28 mouse cellular contexts compared by ENCODE assay signal in genomic region chr10:80902273-80902940, GRCm38 (mm10). TPM values are rescaled to one million over a fixed set of nuclear protein-coding genes. Genes with fewer than 3 reads are reported as not detected.
DNase-seq lines count a peak whose midpoint lies in the region; ATAC-seq lines count a peak whose summit lies in the region.
"Had no signal": no experiment of that assay in that cellular context is flagged by ENCODE, and none has a peak within 500 bp of the region (broad histone marks: within the 10 kb centered on the region; RNA-seq: fewer than 3 reads in every experiment).

No protein-coding gene starts in this region.

- no peak overlapping the region for H3K9ac ChIP-seq in limb, embryonic 15.5 days
- H3K9ac ChIP-seq: forebrain, embryonic 12.5 days; forebrain, embryonic 15.5 days; hindbrain, embryonic 15.5 days; intestine, embryonic 15.5 days had no signal

- 89% methylated on average over 9 of the region's 9 CpGs for WGBS in limb, embryonic 15.5 days
- 92% methylated on average over 9 of the region's 9 CpGs for WGBS in limb, embryonic 10.5 days
- WGBS in embryonic facial prominence, embryonic 10.5 days = 91% methylated on average over 9 of the region's 9 CpGs

- H3K4me3 ChIP-seq in limb, embryonic 15.5 days = no peak overlapping the region
- H3K4me3 ChIP-seq in limb, embryonic 10.5 days = no peak overlapping the region
- peak overlapping the region; percentile 94; the same call in 1 of the 2 replicates for H3K4me3 ChIP-seq in embryonic facial prominence, embryonic 10.5 days
- H3K4me3 ChIP-seq: embryonic facial prominence, embryonic 12.5 days; forebrain, embryonic 15.5 days; heart, adult 2 months; heart, embryonic 13.5 days; hindbrain, embryonic 15.5 days; intestine, embryonic 15.5 days had no signal

- peak; percentile 48 for DNase-seq in cerebellum, adult 11-12 months
- DNase-seq in cerebellum, postnatal 4 days (ENCODE audit: low spot score in 2 of 2) = no peak
- DNase-seq in heart, adult 11 months = peak; percentile 91
- DNase-seq in heart, adult 18-20 months = no peak
- DNase-seq in limb, embryonic 10.5 days (ENCODE audit: low spot score) = no peak
- DNase-seq in embryonic facial prominence, embryonic 10.5 days (ENCODE audit: low spot score) = no peak
- DNase-seq in left cerebral cortex, adult 11 months (ENCODE audit: low spot score) = no peak
- DNase-seq: adrenal gland, adult 8-10 months; adrenal gland, postnatal 25 days; cerebellum, adult 18-20 months; cerebellum, postnatal 10 days; cerebellum, postnatal 36 days; gastrocnemius, postnatal 10 days; gastrocnemius, postnatal 36 days; heart, adult 2 months; heart, postnatal 14 days; heart, postnatal 4 days had no signal

- H3K9me3 ChIP-seq in limb, embryonic 15.5 days = no peaks in the 10 kb centered on the region
- H3K9me3 ChIP-seq in limb, embryonic 10.5 days (replicated peaks) = no peaks in the 10 kb centered on the region
- no peaks in the 10 kb centered on the region for H3K9me3 ChIP-seq in embryonic facial prominence, embryonic 10.5 days
- H3K9me3 ChIP-seq: embryonic facial prominence, embryonic 12.5 days; forebrain, embryonic 12.5 days; forebrain, embryonic 15.5 days; heart, embryonic 10.5 days; heart, embryonic 13.5 days; hindbrain, embryonic 15.5 days; intestine, embryonic 15.5 days had no signal

- no peak for ATAC-seq in limb, embryonic 15.5 days (ENCODE audit: insufficient number of reproducible peaks, low FRiP score, low TSS enrichment, low read depth)
- ATAC-seq: activated CD4-positive, CD25-positive, alpha-beta regulatory T cell, adult 4 months; forebrain, embryonic 15.5 days; intestine, embryonic 15.5 days had no signal

- peaks cover 24% of the 10 kb centered on the region for H3K4me1 ChIP-seq in limb, embryonic 15.5 days
- peaks cover 29% of the 10 kb centered on the region for H3K4me1 ChIP-seq in limb, embryonic 10.5 days
- H3K4me1 ChIP-seq in embryonic facial prominence, embryonic 10.5 days = peaks cover 26% of the 10 kb centered on the region

- H3K4me2 ChIP-seq in limb, embryonic 15.5 days = no peak overlapping the region
- H3K4me2 ChIP-seq: forebrain, embryonic 12.5 days; forebrain, embryonic 15.5 days; heart, embryonic 13.5 days; hindbrain, embryonic 15.5 days; intestine, embryonic 15.5 days had no signal

- peak overlapping the region; percentile 54; the same call in 1 of the 2 replicates for H3K27ac ChIP-seq in limb, embryonic 15.5 days
- H3K27ac ChIP-seq in limb, embryonic 10.5 days = no peak overlapping the region
- no peak overlapping the region for H3K27ac ChIP-seq in embryonic facial prominence, embryonic 10.5 days (replicated peaks)
- H3K27ac ChIP-seq: forebrain, embryonic 15.5 days; heart, adult 2 months; hindbrain, embryonic 15.5 days had no signal

- peaks cover 67% of the 10 kb centered on the region for H3K36me3 ChIP-seq in limb, embryonic 15.5 days
- peaks cover 82% of the 10 kb centered on the region for H3K36me3 ChIP-seq in limb, embryonic 10.5 days
- H3K36me3 ChIP-seq in embryonic facial prominence, embryonic 10.5 days (replicated peaks) = peaks cover 86% of the 10 kb centered on the region

- H3K27me3 ChIP-seq in limb, embryonic 15.5 days = no peaks in the 10 kb centered on the region
- 0 out of 2 replicates have a peak, but pooled peaks cover 6% of the 10 kb centered on the region for H3K27me3 ChIP-seq in limb, embryonic 10.5 days (ENCODE audit: low read depth, poor library complexity, severe bottlenecking)
- H3K27me3 ChIP-seq in embryonic facial prominence, embryonic 10.5 days (replicated peaks; ENCODE audit: low read depth, poor library complexity, severe bottlenecking) = peaks cover 8% of the 10 kb centered on the region; the same call in 1 of the 2 replicates
- H3K27me3 ChIP-seq: embryonic facial prominence, embryonic 12.5 days; forebrain, embryonic 12.5 days; forebrain, embryonic 15.5 days; heart, embryonic 13.5 days; hindbrain, embryonic 15.5 days; intestine, embryonic 15.5 days had no signal

RNA-seq across cellular contexts. Expression of gene Timm13, which starts 1.6 kb away (rescaled TPM):
- 100 to 1,000 TPM; 125 to 144 TPM for total RNA-seq in heart, adult 18-20 months (2021)
- polyA plus RNA-seq in limb, embryonic 15.5 days (2015; fragmentation: Nextera tagmentation; extraction: Ambion mirVana) = 312 and 329 TPM in 2 replicates
- 342 and 401 TPM in 2 replicates for polyA plus RNA-seq in limb, embryonic 10.5 days (2016; fragmentation: Nextera tagmentation; extraction: Ambion mirVana)
- polyA plus RNA-seq in embryonic facial prominence, embryonic 10.5 days (2016; fragmentation: Nextera tagmentation; extraction: Ambion mirVana) = 349 and 359 TPM in 2 replicates

RNA-seq across cellular contexts. Expression of gene Lmnb2, which starts 15.6 kb away (rescaled TPM):
- 1 to 10 TPM; 4.7 to 5.8 TPM for total RNA-seq in heart, adult 18-20 months (2021)
- 51.6 and 58.2 TPM in 2 replicates for polyA plus RNA-seq in limb, embryonic 15.5 days (2015; fragmentation: Nextera tagmentation; extraction: Ambion mirVana)
- 85.0 and 85.4 TPM in 2 replicates for polyA plus RNA-seq in limb, embryonic 10.5 days (2016; fragmentation: Nextera tagmentation; extraction: Ambion mirVana)
- 82.7 and 83.1 TPM in 2 replicates for polyA plus RNA-seq in embryonic facial prominence, embryonic 10.5 days (2016; fragmentation: Nextera tagmentation; extraction: Ambion mirVana)

RNA-seq across cellular contexts. Expression of gene Gadd45b, which starts 27.5 kb away (rescaled TPM):
- total RNA-seq in heart, adult 18-20 months (2021) = 10 to 100 TPM; 14.9 to 19.0 TPM
- 44.4 and 44.7 TPM in 2 replicates for polyA plus RNA-seq in limb, embryonic 15.5 days (2015; fragmentation: Nextera tagmentation; extraction: Ambion mirVana)
- polyA plus RNA-seq in limb, embryonic 10.5 days (2016; fragmentation: Nextera tagmentation; extraction: Ambion mirVana) = 4.5 and 9.8 TPM in 2 replicates
- polyA plus RNA-seq in embryonic facial prominence, embryonic 10.5 days (2016; fragmentation: Nextera tagmentation; extraction: Ambion mirVana) = 6.5 and 6.8 TPM in 2 replicates

RNA-seq across cellular contexts. Expression of gene Tmprss9, which starts 30.8 kb away (rescaled TPM):
- not detected for total RNA-seq in heart, adult 18-20 months (2021)
- 0.05 TPM in 1 of 2 replicates, not detected in the other for polyA plus RNA-seq in limb, embryonic 15.5 days (2015; fragmentation: Nextera tagmentation; extraction: Ambion mirVana)
- 0.04 TPM in 2 replicates for polyA plus RNA-seq in limb, embryonic 10.5 days (2016; fragmentation: Nextera tagmentation; extraction: Ambion mirVana)
- polyA plus RNA-seq in embryonic facial prominence, embryonic 10.5 days (2016; fragmentation: Nextera tagmentation; extraction: Ambion mirVana) = 0.06 and 0.10 TPM in 2 replicates
- total RNA-seq: adrenal gland, postnatal 25 days; ES-E14; gastrocnemius, postnatal 36 days; heart, adult 2 months; heart, postnatal 14 days; heart, postnatal 4 days had no signal
- polyA plus RNA-seq: activated CD4-positive, CD25-positive, alpha-beta regulatory T cell, adult 4 months; heart, embryonic 10.5 days; heart, embryonic 16.5 days had no signal

RNA-seq across cellular contexts. Expression of gene Sppl2b, which starts 47.3 kb away (rescaled TPM):
- total RNA-seq in heart, adult 18-20 months (2021) = 10 to 100 TPM; 11.9 to 15.9 TPM
- 44.5 and 47.4 TPM in 2 replicates for polyA plus RNA-seq in limb, embryonic 15.5 days (2015; fragmentation: Nextera tagmentation; extraction: Ambion mirVana)
- polyA plus RNA-seq in limb, embryonic 10.5 days (2016; fragmentation: Nextera tagmentation; extraction: Ambion mirVana) = 44.9 and 48.5 TPM in 2 replicates
- 45.2 and 45.3 TPM in 2 replicates for polyA plus RNA-seq in embryonic facial prominence, embryonic 10.5 days (2016; fragmentation: Nextera tagmentation; extraction: Ambion mirVana)

Comparison
In these comparisons a context has a peak if more than half of its experiments do, and no peak if none do; other contexts are left out.
1. DNase-seq: peak in cerebellum, adult 11-12 months (single experiment) and heart, adult 11 months (single experiment); none in cerebellum, postnatal 4 days (0 of 2), heart, adult 18-20 months (0 of 2), limb, embryonic 10.5 days (single experiment), embryonic facial prominence, embryonic 10.5 days (single experiment) and left cerebral cortex, adult 11 months (single experiment).